Mouse (Mus musculus) heart, adult 2 months (tissue): ENCODE results near the gene Zfp750. TPM values are rescaled to one million over a fixed set of nuclear protein-coding genes. Genes with fewer than 3 reads are reported as not detected.
A peak's percentile ranks its signal among the peaks of the same experiment; 100 is the strongest.

Experiments
- DNase-seq, 2 experiments: peaks; one replicate each; pipeline ENCODE4 v3.0.0; 2021
- H3K27ac ChIP-seq: fragments of 200-600 bp; 2 replicates; pipeline ENCODE4 v1.8.1; 2022
- H3K27me3 ChIP-seq: fragments of 200-500 bp; 2 replicates; pipeline ENCODE4 v1.6.1; 2012; ENCODE audit warnings: mild to moderate bottlenecking, low read length, inconsistent platforms, mixed read lengths; ENCODE audit not compliant: control insufficient read depth, insufficient read depth
- H3K36me3 ChIP-seq: fragments of 200-500 bp; 2 replicates; pipeline ENCODE4 v1.6.1; 2012; ENCODE audit warnings: low read length, inconsistent platforms; ENCODE audit not compliant: control insufficient read depth, insufficient read depth
- H3K4me1 ChIP-seq: fragments of 200-500 bp; 2 replicates; pipeline ENCODE4 v1.6.1; 2011; ENCODE audit warnings: low read length; ENCODE audit not compliant: control insufficient read depth, insufficient read depth
- H3K4me3 ChIP-seq: fragments of 200-600 bp; 2 replicates; pipeline ENCODE4 v1.8.1; 2022
- H3K79me2 ChIP-seq: fragments of 200-500 bp; replicated peaks from 2 replicates; pipeline ENCODE4 v1.6.1; 2012; ENCODE audit warnings: mild to moderate bottlenecking, inconsistent platforms, low read length, moderate library complexity, mixed read lengths; ENCODE audit not compliant: control insufficient read depth, insufficient read depth
- H3K9ac ChIP-seq: fragments of 200-500 bp; 2 replicates; pipeline ENCODE4 v1.6.1; 2012; ENCODE audit warnings: low read depth, mild to moderate bottlenecking, control low read depth, inconsistent platforms, low read length, mixed read lengths
- CTCF ChIP-seq: fragments of 200-600 bp; IDR thresholded peaks from 2 replicates; pipeline ENCODE4 v1.8.1; 2022; ENCODE audit warnings: antibody characterized with exemption, mild to moderate bottlenecking, moderate library complexity
- EP300 ChIP-seq: fragments of 200-500 bp; IDR thresholded peaks from 2 replicates; pipeline ENCODE4 v1.6.1; 2011; ENCODE audit warnings: low read depth, low read length, control low read depth; ENCODE audit not compliant: insufficient read depth
- POLR2A ChIP-seq: fragments of 200-500 bp; IDR thresholded peaks from 2 replicates; pipeline ENCODE4 v1.6.1; 2011; ENCODE audit warnings: mild to moderate bottlenecking, low read depth, low read length, control low read depth; ENCODE audit not compliant: insufficient read depth
- WGBS: fragments of 180-500 bp; shearing (Covaris S2); methylation state at CpG from one replicate; pipeline ENCODE4 v1.1.7; 2018; 5-methylcytosine and 5-hydroxymethylcytosine counted together
- intact Hi-C: fragments of 180-260 bp; cut with DNase I; formaldehyde crosslinking; loops from one replicate; pipeline ENCODE4 v1.15.1; 2025
- polyA plus RNA-seq: library from polyadenylated mRNA; depleted of rRNA; stranded (reverse); fragments of >200 nt; gene quantifications from 2 replicates; pipeline ENCODE4 v1.2.3, GENCODE M21; 2012
- total RNA-seq, 2 experiments: library from RNA; stranded (reverse); gene quantifications; 2 replicates each; pipeline ENCODE4 v1.2.3; 2021

Zfp750 gene
- total and polyA plus RNA-seq, 3 experiments = 0.09 to 0.21 (median 0.14) TPM

DNA sequence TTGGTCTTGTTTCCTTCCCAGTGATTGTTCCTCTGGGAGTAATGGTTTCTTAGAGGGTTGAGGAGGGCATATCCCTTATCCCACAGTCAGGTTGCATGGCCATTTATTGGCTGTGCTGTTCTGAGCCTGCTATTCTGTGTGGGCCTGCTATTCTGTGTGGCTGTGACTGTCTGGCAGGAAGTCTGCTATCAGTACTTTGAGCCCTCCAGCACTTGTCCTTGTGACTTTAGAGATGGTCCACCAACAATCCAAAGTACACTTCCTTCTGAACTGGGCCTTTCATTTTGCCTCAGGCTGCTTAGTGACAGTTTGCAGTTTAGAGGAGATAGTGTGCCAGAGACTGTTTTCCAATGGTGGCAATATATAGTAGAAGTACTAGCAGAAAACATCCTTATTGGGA lies 18.5 kb downstream of the Zfp750 start:
- Histone ChIP-seq H3K4me1 (no peaks in the 10 kb centered on the region), H3K9ac (no peak overlapping the region), H3K27ac (no peak overlapping the region), H3K79me2 (no peaks in the 10 kb centered on the region), H3K4me3 (no peak overlapping the region), H3K36me3 (no peaks in the 10 kb centered on the region), H3K27me3 (no peaks in the 10 kb centered on the region)
- intact Hi-C loops = no loop called here
- TF ChIP-seq CTCF (no peak), EP300 (no peak), POLR2A (no peak)
- DNase-seq = no peak

DNA sequence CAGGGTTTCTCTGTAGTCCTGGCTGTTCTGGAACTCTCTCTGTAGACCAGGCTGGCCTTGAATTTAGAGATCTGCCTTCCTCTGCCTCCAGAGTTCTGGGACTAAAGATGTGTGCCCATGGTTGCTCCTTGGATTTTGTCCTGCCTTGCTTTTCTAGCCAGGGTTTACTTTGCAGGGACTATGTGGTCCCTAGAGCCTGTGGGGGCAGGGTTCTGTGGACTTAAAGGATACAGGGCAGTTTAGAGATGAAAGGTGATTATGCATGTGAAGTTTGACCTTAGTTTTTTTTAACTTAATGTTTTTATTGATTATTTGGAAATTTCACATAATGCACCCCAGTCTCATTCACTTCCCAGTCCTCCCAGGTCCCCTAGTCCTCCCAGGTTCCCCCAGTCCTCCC lies 28.5 kb downstream of the Zfp750 start:
- Histone ChIP-seq H3K4me3 (no peak overlapping the region), H3K36me3 (no peaks in the 10 kb centered on the region)

DNA sequence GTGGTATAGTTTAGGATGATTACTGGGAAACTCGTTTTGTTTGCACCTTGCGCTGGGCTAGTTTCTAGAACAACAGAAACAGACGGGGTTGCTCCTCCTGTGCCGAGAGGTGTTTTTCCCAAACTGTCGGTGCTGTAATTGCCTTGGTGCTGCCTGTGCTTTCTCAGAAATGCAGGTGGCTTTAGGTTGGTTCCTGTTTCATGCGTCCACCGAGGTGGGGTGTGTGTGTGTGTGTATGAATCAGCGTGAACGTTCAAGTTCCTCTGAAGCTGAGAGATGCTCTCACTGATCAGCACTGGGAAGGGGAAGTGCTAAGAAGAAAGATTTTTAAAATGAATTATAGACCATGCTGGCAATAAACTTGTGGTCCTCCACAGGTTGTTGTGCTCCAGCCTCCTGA lies 33.3 kb downstream of the Zfp750 start:
- 84% methylated on average over 9 of the region's 9 CpGs for WGBS
- no peaks in the 10 kb centered on the region for H3K27me3 ChIP-seq
- H3K4me1 ChIP-seq = no peaks in the 10 kb centered on the region
- DNase-seq = no peak
- H3K9ac ChIP-seq = no peak overlapping the region
- no peaks in the 10 kb centered on the region for H3K79me2 ChIP-seq
- no peaks in the 10 kb centered on the region for H3K36me3 ChIP-seq
- no peak overlapping the region for H3K27ac ChIP-seq
- TF ChIP-seq CTCF (no peak), POLR2A (no peak), EP300 (no peak)
- intact Hi-C loops = no loop called here
- H3K4me3 ChIP-seq = no peak overlapping the region

More for the DNA sequence above, 28.5 kb downstream of the Zfp750 start:
- no peak for DNase-seq
- no peak overlapping the region for H3K27ac ChIP-seq
- intact Hi-C loops = no loop called here
- H3K9ac ChIP-seq = no peak overlapping the region
- no peak for TF ChIP-seq CTCF
- H3K79me2 ChIP-seq = no peaks in the 10 kb centered on the region
- H3K4me1 ChIP-seq = no peaks in the 10 kb centered on the region
- no peaks in the 10 kb centered on the region for H3K27me3 ChIP-seq

DNA sequence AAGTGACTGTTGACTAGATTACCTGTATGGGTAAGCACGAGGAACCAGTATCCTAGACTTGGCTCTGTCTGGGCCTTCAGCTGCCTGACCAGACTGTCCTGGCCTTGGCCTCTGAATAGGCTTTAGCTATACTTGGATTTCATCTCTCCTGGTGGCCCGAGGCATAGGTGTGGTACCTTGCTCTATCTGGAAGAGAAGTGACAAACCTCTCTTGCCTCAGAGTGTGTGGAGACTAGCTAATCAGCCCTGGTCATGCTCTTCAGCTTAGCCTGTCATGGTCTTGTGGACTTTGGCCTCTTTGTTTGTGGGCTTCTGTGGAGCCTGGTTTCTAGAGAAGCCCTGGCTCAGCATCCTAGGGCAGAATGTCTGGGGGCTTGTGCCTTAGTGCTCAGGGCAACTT lies 38.0 kb downstream of the Zfp750 start:
- TF ChIP-seq POLR2A (no peak), EP300 (no peak), CTCF (no peak)
- no peak overlapping the region for H3K4me3 ChIP-seq
- no peak overlapping the region for H3K9ac ChIP-seq
- H3K27me3 ChIP-seq = no peaks in the 10 kb centered on the region
- no peaks in the 10 kb centered on the region for H3K4me1 ChIP-seq
- H3K79me2 ChIP-seq = no peaks in the 10 kb centered on the region
- WGBS = 91% methylated on average over 2 of the region's 2 CpGs
- no peak overlapping the region for H3K27ac ChIP-seq
- no peaks in the 10 kb centered on the region for H3K36me3 ChIP-seq
- no peak for DNase-seq
- intact Hi-C loops = no loop called here

DNA sequence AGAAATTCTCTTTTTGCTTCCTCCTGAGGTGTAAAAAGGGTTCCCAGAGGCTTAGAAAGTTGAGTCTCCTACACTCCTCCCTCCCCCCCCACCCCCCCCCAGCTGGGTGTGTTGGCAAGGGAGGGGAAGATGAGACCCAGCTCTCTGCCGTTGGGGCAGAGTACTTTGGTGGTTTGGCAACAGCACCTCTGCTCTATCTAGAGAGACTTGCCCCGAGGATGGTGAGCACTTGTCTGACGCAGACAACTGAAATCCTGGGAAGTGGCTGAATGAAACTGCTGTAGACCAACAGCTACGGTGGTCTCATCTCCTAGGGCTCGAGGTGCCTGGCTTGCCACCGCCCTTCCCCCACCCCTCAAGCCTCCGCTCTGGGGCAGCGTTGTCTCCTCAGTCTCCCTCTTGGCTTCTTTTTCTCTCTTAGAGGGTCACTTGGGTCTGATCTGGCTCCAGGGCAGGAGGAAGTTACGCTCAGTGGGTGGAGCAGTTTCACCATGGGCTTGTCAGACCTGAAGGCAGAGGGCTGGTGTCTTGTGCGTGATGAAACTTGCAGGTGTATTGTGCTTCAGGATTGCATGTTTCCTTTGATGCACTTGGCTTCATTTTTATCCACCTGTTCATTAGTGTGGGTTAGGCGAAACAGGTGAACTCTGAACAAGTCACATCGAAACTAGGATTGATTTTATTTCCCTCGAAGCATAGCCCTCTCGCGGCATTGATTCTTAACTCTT lies 39.5 kb downstream of the Zfp750 start:
- no peak for DNase-seq
- TF ChIP-seq EP300 = no peak
- TF ChIP-seq POLR2A = no peak
- TF ChIP-seq CTCF = no peak
- H3K27me3 ChIP-seq = no peaks in the 10 kb centered on the region
- H3K9ac ChIP-seq = no peak overlapping the region
- H3K4me1 ChIP-seq = no peaks in the 10 kb centered on the region
- no peaks in the 10 kb centered on the region for H3K79me2 ChIP-seq
- no peak overlapping the region for H3K4me3 ChIP-seq
- H3K27ac ChIP-seq = no peak overlapping the region
- H3K36me3 ChIP-seq = no peaks in the 10 kb centered on the region
- intact Hi-C loops = loop anchor here (10.0 kb wide), 2 partner anchors 145 to 255 kb away; no protein-coding TSS in a partner anchor
- WGBS = 88% methylated on average over 15 of the region's 15 CpGs

DNA sequence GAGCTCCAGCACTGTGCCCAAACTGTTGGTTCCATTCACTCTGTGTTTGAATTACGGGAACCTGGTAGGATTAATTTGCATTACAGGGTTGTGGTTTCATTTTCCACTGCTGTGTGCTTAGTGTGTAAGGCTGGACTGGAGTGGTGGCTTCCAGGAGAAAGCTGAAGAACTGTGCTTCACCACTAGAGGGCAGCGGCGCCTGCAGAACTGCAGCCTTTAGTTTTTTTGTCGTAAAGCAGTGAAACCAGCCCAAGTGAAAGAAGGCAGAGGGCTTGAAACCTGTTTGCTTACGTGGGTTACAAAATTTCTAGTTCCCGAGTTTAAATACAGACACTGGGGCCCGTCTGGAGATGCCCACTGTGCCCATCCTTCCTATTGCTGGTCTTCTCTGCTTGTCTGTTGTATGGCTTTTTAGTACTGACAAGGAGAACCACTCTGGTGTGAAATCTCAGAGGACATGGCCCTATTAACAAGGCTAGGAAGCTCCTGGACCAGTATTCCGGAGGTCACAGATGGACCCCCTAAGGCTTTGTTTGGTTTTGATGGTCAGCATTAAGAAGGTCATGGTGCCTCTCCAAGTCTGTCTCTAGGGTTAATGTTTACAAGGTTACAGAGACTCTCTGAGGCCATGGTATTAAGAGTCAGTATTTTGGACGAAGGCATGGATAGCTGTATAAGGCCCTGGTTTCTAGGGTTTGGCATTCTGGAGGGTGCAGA lies 43.3 kb downstream of the Zfp750 start:
- Histone ChIP-seq H3K4me3 (no peak overlapping the region), H3K4me1 (no peaks in the 10 kb centered on the region), H3K36me3 (no peaks in the 10 kb centered on the region), H3K9ac (no peak overlapping the region), H3K79me2 (no peaks in the 10 kb centered on the region), H3K27me3 (no peaks in the 10 kb centered on the region), H3K27ac (no peak overlapping the region)
- WGBS = 30% methylated on average over 9 of the region's 9 CpGs
- TF ChIP-seq CTCF = peak; percentile 98
- no peak for TF ChIP-seq POLR2A
- TF ChIP-seq EP300 = peak; percentile 67; the same call in 1 of the 2 replicates
- intact Hi-C loops = loop anchor here (1.0 to 10.0 kb wide), 3 partner anchors 149 to 332 kb away; no protein-coding TSS in a partner anchor
- DNase-seq = peak; percentile 58 to 74
